Mouse (Mus musculus) ES-E14 (cell line): ENCODE results near the gene B4galt3.

Experiments used
- CHD2 ChIP-seq: IDR thresholded peaks from 2 replicates; pipeline ENCODE4 v1.6.1; 2014; ENCODE audit warnings: mild to moderate bottlenecking, low read depth, low read length, inconsistent platforms
- HCFC1 ChIP-seq: IDR thresholded peaks from 2 replicates; pipeline ENCODE4 v1.6.1; 2012; ENCODE audit warnings: low read length, inconsistent platforms, borderline replicate concordance; ENCODE audit not compliant: insufficient read depth
- ZC3H11A ChIP-seq: IDR thresholded peaks from 2 replicates; pipeline ENCODE4 v1.6.1; 2012; ENCODE audit warnings: low read depth, mild to moderate bottlenecking, inconsistent platforms, low read length, borderline replicate concordance
- ZNF384 ChIP-seq: IDR thresholded peaks from 2 replicates; pipeline ENCODE4 v1.6.1; 2012; ENCODE audit warnings: low read depth, low read length, inconsistent platforms

GRCm38 (mm10) chr1:171257781-171258180 is 12.3 kb upstream of the B4galt3 start:
- no peak for TF ChIP-seq CHD2
- TF ChIP-seq HCFC1 = no peak
- TF ChIP-seq ZNF384 = no peak
- TF ChIP-seq ZC3H11A = no peak
